Mouse (Mus musculus): Measurements from ENCODE around the gene Taar5.

GRCm38 (mm10) chr10:24007034-24007433 lies 36.5 kb downstream of the Taar5 start:
- TF ChIP-seq CTCF (IDR thresholded peaks at IDR 0.05; ENCODE audit: insufficient read depth, low read length) (no peak), POLR2A (IDR thresholded peaks at IDR 0.05; ENCODE audit: borderline replicate concordance, extremely low read depth, low read depth, low read length) (no peak)
